Mouse (Mus musculus) mammary gland, adult 2 months (tissue): ENCODE results near the gene Zfp57. TPM values are rescaled to one million over a fixed set of nuclear protein-coding genes. Genes with fewer than 3 reads are reported as not detected.

Experiments used
- polyA plus RNA-seq: library from polyadenylated mRNA; depleted of rRNA; stranded (reverse); fragments of >200 nt; gene quantifications from 2 replicates; pipeline ENCODE4 v1.2.3, GENCODE M21; 2012; ENCODE audit warnings: low replicate concordance; rRNA removed

The Zfp57 gene
- polyA plus RNA-seq, result 1.8 and 3.7 TPM in 2 replicates

GRCm38 (mm10) chr17:37000863-37001262, at the start of gene Zfp57:
Gene Zfp57 (plus strand): TSS chr17:37001163.

GRCm38 (mm10) chr17:36957999-36958743, 42.8 kb upstream of the Zfp57 start, which contains the start of the genes Znrd1 and Znrd1as:
Gene Znrd1 (minus strand): TSS chr17:36958559.
Gene Znrd1as (plus strand): TSS chr17:36958592.

GRCm38 (mm10) chr17:36981221-36981813, 19.6 kb upstream of the Zfp57 start, which contains the start of gene 2410137M14Rik:
Gene 2410137M14Rik (minus strand): TSS chr17:36981237.

GRCm38 (mm10) chr17:36989437-36989836, 11.5 kb upstream of the Zfp57 start, which contains the start of gene H2-M5:
Gene H2-M5 (minus strand): TSS chr17:36989537.

GRCm38 (mm10) chr17:37022628-37023576, 21.9 kb downstream of the Zfp57 start, which contains the start of gene Mog:
Gene Mog (minus strand): TSS chr17:37023398.

GRCm38 (mm10) chr17:37045611-37046311, 44.8 kb downstream of the Zfp57 start, which contains the start of gene Gabbr1:
Gene Gabbr1 (plus strand): TSS chr17:37045966.

Other genes starting within 250 kb of the Zfp57 start
- gene H2-M10.5, start 228.3 kb upstream of the Zfp57 start, polyA plus RNA-seq, result not detected in 2 replicates
- not detected in 2 replicates for gene H2-M10.6, start 189.0 kb upstream of the Zfp57 start, polyA plus RNA-seq
- 40.7 and 59.8 TPM in 2 replicates for gene Trim26, start 164.0 kb upstream of the Zfp57 start, polyA plus RNA-seq
- gene Trim15, start 134.0 kb upstream of the Zfp57 start, polyA plus RNA-seq, result not detected in 2 replicates
- gene Trim10, start 131.6 kb upstream of the Zfp57 start, polyA plus RNA-seq, result not detected in 2 replicates
- gene Trim40, start 111.0 kb upstream of the Zfp57 start, polyA plus RNA-seq, result 0.07 TPM in 1 of 2 replicates, not detected in the other
- not detected in 2 replicates for gene Trim31, start 103.0 kb upstream of the Zfp57 start, polyA plus RNA-seq
- 5.6 and 7.9 TPM in 2 replicates for gene Rnf39, start 58.2 kb upstream of the Zfp57 start, polyA plus RNA-seq
- gene Ppp1r11, start 49.4 kb upstream of the Zfp57 start, polyA plus RNA-seq, result 36.0 and 37.2 TPM in 2 replicates
- gene Znrd1, start 42.6 kb upstream of the Zfp57 start, polyA plus RNA-seq, result 19.6 and 23.2 TPM in 2 replicates
- 0.75 and 3.1 TPM in 2 replicates for gene Znrd1as, start 42.6 kb upstream of the Zfp57 start, polyA plus RNA-seq
- not detected in 2 replicates for gene 2410137M14Rik, start 19.9 kb upstream of the Zfp57 start, polyA plus RNA-seq
- 0.14 and 0.27 TPM in 2 replicates for gene H2-M5, start 11.6 kb upstream of the Zfp57 start, polyA plus RNA-seq
- 0.06 TPM in 1 of 2 replicates, not detected in the other for gene Mog, start 22.2 kb downstream of the Zfp57 start, polyA plus RNA-seq
- 29.6 and 40.7 TPM in 2 replicates for gene Gabbr1, start 44.8 kb downstream of the Zfp57 start, polyA plus RNA-seq
- not detected in 2 replicates for gene Olfr90, start 87.3 kb downstream of the Zfp57 start, polyA plus RNA-seq
- not detected in 2 replicates for gene Olfr91, start 97.1 kb downstream of the Zfp57 start, polyA plus RNA-seq
- not detected in 2 replicates for gene Olfr92, start 118.9 kb downstream of the Zfp57 start, polyA plus RNA-seq
- gene Olfr93, start 160.3 kb downstream of the Zfp57 start, polyA plus RNA-seq, result not detected in 2 replicates
- gene Ubd, start 192.7 kb downstream of the Zfp57 start, polyA plus RNA-seq, result 4.3 and 5.8 TPM in 2 replicates
- not detected in 2 replicates for gene Olfr94, start 199.8 kb downstream of the Zfp57 start, polyA plus RNA-seq
- gene Olfr95, start 212.0 kb downstream of the Zfp57 start, polyA plus RNA-seq, result not detected in 2 replicates
- not detected in 2 replicates for gene Olfr96, start 219.0 kb downstream of the Zfp57 start, polyA plus RNA-seq
- not detected in 2 replicates for gene Olfr97, start 236.2 kb downstream of the Zfp57 start, polyA plus RNA-seq